Mouse (Mus musculus) left cerebral cortex, postnatal 10 days (tissue): Measurements from ENCODE around the gene Dctn1. TPM values are rescaled to one million over a fixed set of nuclear protein-coding genes. Genes with fewer than 3 reads are reported as not detected.
A peak's percentile ranks its signal among the peaks of the same experiment; 100 is the strongest.

Source experiments
- DNase-seq, 2 experiments: peaks; one replicate each; pipeline ENCODE4 v3.0.0; 2021 to 2022; ENCODE audit warnings: low spot score in 2 of 2, mixed read lengths in 1 of 2; ENCODE audit errors: extremely low spot score in 1 of 2
- intact Hi-C: fragments of 180-260 bp; cut with DNase I; formaldehyde crosslinking; loops from one replicate; pipeline ENCODE4 v1.15.1; 2025
- total RNA-seq, 2 experiments: library from RNA; stranded (reverse); gene quantifications; 2 replicates each; pipeline ENCODE4 v1.2.3; 2021

Gene Dctn1
- total RNA-seq, result 100 to 1,000 TPM; 351 to 353 TPM

- DNase-seq, result peak; percentile 88 to 96
- intact Hi-C loops, result no loop called here
Measured at GRCm38 (mm10) chr6:83165607-83166242, at the start of gene Dctn1. Gene Dctn1 (plus strand): TSS chr6:83165920.

- no peak for DNase-seq
- intact Hi-C loops, result no loop called here
Measured at GRCm38 (mm10) chr6:83116373-83117164, 49.2 kb upstream of the Dctn1 start.

GRCm38 (mm10) chr6:83117165-83117438, 48.6 kb upstream of the Dctn1 start:
- DNase-seq, result no peak
- intact Hi-C loops, result no loop called here

DNA sequence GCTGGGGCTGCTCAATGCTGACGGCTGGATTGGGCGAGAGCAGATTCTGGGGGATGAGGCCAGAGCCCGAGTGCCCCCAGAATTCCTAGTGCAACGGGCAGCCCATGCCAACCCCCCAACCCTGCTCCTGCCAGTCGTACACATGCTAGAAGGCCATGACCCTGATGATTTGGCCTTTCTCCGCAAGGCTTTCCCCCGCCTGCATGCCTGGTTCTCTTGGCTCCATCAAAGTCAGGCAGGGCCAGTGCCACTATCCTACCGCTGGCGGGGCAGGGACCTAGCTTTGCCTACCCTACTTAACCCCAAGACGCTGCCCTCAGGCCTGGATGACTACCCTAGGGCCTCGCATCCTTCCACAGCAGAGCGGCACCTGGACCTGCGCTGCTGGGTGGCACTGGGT, 48.1 kb upstream of the Dctn1 start:
- DNase-seq, result no peak
- intact Hi-C loops, result no loop called here

GRCm38 (mm10) chr6:83118369-83118768, 47.4 kb upstream of the Dctn1 start:
- intact Hi-C loops, result no loop called here

GRCm38 (mm10) chr6:83118825-83119733, 46.6 kb upstream of the Dctn1 start:
- intact Hi-C loops, result no loop called here
- no peak for DNase-seq

More at GRCm38 (mm10) chr6:83118369-83118768, 47.4 kb upstream of the Dctn1 start:
- DNase-seq, result no peak

GRCm38 (mm10) chr6:83119734-83120051, 46.0 kb upstream of the Dctn1 start:
- no peak for DNase-seq
- intact Hi-C loops, result loop anchor here (5.0 kb wide), 1 partner anchor 43 kb away; no protein-coding TSS in a partner anchor

GRCm38 (mm10) chr6:83120930-83121862, 44.5 kb upstream of the Dctn1 start, which contains the start of gene Wbp1:
Gene Wbp1 (minus strand): TSS chr6:83121559.
- peak; percentile 95 to 98 for DNase-seq
- intact Hi-C loops, result loop anchor here (5.0 kb wide), 1 partner anchor 41 kb away; no protein-coding TSS in a partner anchor

DNA sequence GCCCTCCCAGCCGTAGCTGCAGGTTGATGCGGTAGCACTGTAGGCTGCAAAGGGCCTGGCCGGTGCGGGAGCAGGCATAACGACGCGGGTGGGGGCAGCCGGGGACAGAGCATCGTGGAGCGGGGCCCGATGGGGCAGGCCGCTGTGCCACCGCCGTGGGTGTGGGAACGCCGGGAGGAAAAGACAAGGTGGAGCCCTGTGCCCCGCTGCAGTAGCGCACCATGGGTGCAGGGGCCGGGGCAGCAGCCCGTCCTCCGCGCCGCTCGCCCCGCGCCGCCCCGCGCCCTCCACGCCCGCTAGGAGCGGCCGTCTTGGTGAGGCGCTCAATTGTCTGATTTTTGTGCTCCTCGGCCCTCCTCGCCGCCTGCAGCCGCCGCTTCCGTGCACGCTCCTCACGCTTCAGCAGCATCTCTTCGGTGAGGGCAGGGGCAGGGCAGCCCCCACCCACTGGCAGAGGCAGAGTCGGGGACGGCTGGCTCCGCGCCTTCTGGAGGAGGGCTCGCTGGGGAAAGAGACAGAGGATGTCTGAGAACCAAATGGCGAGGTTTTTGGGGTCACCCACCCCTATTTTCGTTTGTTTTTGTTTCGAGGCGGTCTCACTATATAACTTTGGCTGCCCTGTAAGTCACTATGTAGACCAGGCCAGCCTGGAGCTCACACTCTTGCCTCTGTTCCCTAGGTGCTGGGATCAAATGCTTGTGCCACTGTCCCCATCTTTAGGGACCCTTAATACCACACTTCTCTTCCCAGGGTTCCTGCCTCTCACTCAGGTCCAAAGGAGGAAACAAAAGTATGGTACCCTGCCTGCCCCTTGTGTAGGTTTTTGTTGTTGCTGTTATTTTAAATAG, 43.6 kb upstream of the Dctn1 start:
- DNase-seq, result peak in 1 of 2 experiments; percentile 70
- intact Hi-C loops, result loop anchor here (5.0 kb wide), 1 partner anchor 40 kb away; no protein-coding TSS in a partner anchor

DNA sequence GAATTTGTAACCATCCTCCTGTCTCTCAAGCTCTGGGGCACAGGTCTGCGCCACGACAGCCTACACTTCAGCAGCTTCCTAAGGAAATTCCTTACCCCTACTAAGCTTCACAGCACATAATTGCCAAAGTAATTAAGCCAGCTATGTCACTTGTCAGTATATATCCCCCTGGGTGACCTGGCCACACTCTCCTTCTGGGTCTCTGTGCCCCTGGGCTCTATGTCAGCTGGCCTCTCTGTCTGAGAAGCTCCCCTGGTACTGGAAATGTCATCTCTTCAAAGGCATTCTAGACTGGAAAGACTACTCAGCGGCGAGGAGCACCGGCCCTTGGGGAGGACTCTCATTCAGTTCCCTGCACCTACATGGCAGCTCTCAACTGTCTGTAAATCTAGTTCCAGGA, 42.8 kb upstream of the Dctn1 start:
- intact Hi-C loops, result loop anchor here (5.0 kb wide), 1 partner anchor 39 kb away; no protein-coding TSS in a partner anchor
- no peak for DNase-seq

GRCm38 (mm10) chr6:83124851-83125312, 40.8 kb upstream of the Dctn1 start:
- intact Hi-C loops, result loop anchor here (5.0 kb wide), 1 partner anchor 37 kb away; no protein-coding TSS in a partner anchor
- peak; percentile 93 to 95 for DNase-seq

GRCm38 (mm10) chr6:83125331-83125730, 40.4 kb upstream of the Dctn1 start, which contains the start of gene Ino80b:
Gene Ino80b (minus strand): TSS chr6:83125431.
- DNase-seq, result no peak
- intact Hi-C loops, result no loop called here

DNA sequence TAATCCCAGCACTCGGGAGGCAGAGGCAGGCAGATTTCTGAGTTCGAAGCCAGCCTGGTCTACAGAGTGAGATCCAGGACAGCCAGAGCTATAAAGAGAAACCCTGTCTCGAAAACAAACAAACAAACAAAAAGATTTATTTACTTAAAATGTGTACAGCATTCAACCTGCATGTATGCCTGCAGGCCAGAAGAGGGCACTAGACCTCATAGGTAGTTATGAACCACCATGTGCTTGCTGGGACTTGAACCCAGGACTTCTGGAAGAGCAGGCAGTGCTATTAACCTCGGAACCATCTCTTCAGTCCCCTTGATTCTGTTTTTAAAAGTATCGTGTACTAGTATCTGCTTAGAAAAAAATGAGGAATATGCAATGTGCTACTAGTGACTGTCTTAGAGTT, 38.3 kb upstream of the Dctn1 start:
- intact Hi-C loops, result no loop called here
- no peak for DNase-seq

GRCm38 (mm10) chr6:83131469-83132034, 34.2 kb upstream of the Dctn1 start:
- intact Hi-C loops, result no loop called here
- no peak for DNase-seq

- DNase-seq, result no peak
- intact Hi-C loops, result no loop called here
Measured at GRCm38 (mm10) chr6:83132176-83132919, 33.4 kb upstream of the Dctn1 start.

- DNase-seq, result no peak
- intact Hi-C loops, result no loop called here
Measured at GRCm38 (mm10) chr6:83134226-83134625, 31.5 kb upstream of the Dctn1 start.
